13 mouse cellular contexts compared by ENCODE assay signal in genomic region chr1:33536272-33537004, GRCm38 (mm10).
A peak's percentile ranks its signal among the peaks of the same experiment; 100 is the strongest.
DNase-seq lines count a peak whose midpoint lies in the region; ATAC-seq and TF ChIP-seq lines count a peak whose summit lies in the region.
"Had no signal": no experiment of that assay in that cellular context is flagged by ENCODE, and none has a peak within 500 bp of the region (broad histone marks: within the 10 kb centered on the region; RNA-seq: fewer than 3 reads in every experiment).

No protein-coding gene starts in this region.

- TF ChIP-seq CTCF in kidney, postnatal 0 days (IDR thresholded peaks at IDR 0.05; ENCODE audit: low read depth), result peak; percentile 39; the same call in 1 of the 2 replicates
- TF ChIP-seq CTCF in brain, embryonic 14.5 days (IDR thresholded peaks at IDR 0.05; ENCODE audit: borderline replicate concordance, extremely low read depth, insufficient read depth, insufficient read length), result peak; percentile 32; the same call in 1 of the 2 replicates

- 99% methylated on average over 4 of the region's 4 CpGs for WGBS in kidney, postnatal 0 days

- no peaks in the 10 kb centered on the region for H3K27me3 ChIP-seq in kidney, postnatal 0 days (ENCODE audit: insufficient read depth, low read length)
- H3K27me3 ChIP-seq: lung, embryonic 15.5 days; midbrain, embryonic 12.5 days; neural tube, embryonic 12.5 days had no signal

- no peak overlapping the region for H3K27ac ChIP-seq in kidney, postnatal 0 days
- H3K27ac ChIP-seq: lung, embryonic 15.5 days; midbrain, embryonic 12.5 days; neural tube, embryonic 12.5 days had no signal

- TF ChIP-seq POLR2A in brain, embryonic 14.5 days (IDR thresholded peaks at IDR 0.05; ENCODE audit: borderline replicate concordance, extremely low read depth, insufficient read depth, insufficient read length, poor library complexity, severe bottlenecking), result no peak

- H3K4me2 ChIP-seq in kidney, postnatal 0 days (ENCODE audit: low read length), result no peak overlapping the region
- H3K4me2 ChIP-seq: lung, embryonic 15.5 days; midbrain, embryonic 12.5 days; neural tube, embryonic 12.5 days had no signal

- no peak overlapping the region for H3K4me3 ChIP-seq in kidney, postnatal 0 days (replicated peaks; ENCODE audit: low read depth, low read length)
- H3K4me3 ChIP-seq: lung, embryonic 15.5 days; midbrain, embryonic 12.5 days; neural tube, embryonic 12.5 days had no signal

- no peak overlapping the region for H3K9ac ChIP-seq in kidney, postnatal 0 days (ENCODE audit: low read depth, low read length)
- H3K9ac ChIP-seq: lung, embryonic 15.5 days; midbrain, embryonic 12.5 days; neural tube, embryonic 12.5 days had no signal

- no peak for ATAC-seq in kidney, postnatal 0 days (replicated peaks; ENCODE audit: low FRiP score, low read depth)
- ATAC-seq: activated CD4-positive, CD25-positive, alpha-beta regulatory T cell, adult 4 months had no signal

- no peak for DNase-seq in kidney, postnatal 0 days (ENCODE audit: low spot score)
- DNase-seq in kidney, postnatal 14 days, result no peak
- DNase-seq in thymus, postnatal 4 days, result peak; percentile 47
- DNase-seq in thymus, postnatal 10 days (ENCODE audit: low spot score in 2 of 2), result no peak
- no peak for DNase-seq in brain, embryonic 14.5 days (ENCODE audit: low read depth)
- DNase-seq in spleen, adult 18-20 months, result no peak
- no peak for DNase-seq in left cerebral cortex, postnatal 25 days (ENCODE audit: low spot score in 2 of 2)
- DNase-seq: cerebellum, adult 2 months; kidney, adult 18-20 months had no signal

- intact Hi-C loops in left cerebral cortex, postnatal 25 days (cut with DNase I), result no loop called here

- no peaks in the 10 kb centered on the region for H3K4me1 ChIP-seq in kidney, postnatal 0 days (replicated peaks; ENCODE audit: insufficient read depth, low read length)
- H3K4me1 ChIP-seq: lung, embryonic 15.5 days had no signal

- H3K9me3 ChIP-seq in kidney, postnatal 0 days (replicated peaks; ENCODE audit: low read length), result no peaks in the 10 kb centered on the region
- H3K9me3 ChIP-seq: lung, embryonic 15.5 days; midbrain, embryonic 12.5 days; neural tube, embryonic 12.5 days had no signal

- H3K36me3 ChIP-seq in kidney, postnatal 0 days (ENCODE audit: insufficient read depth, low read length), result no peaks in the 10 kb centered on the region
- H3K36me3 ChIP-seq: lung, embryonic 15.5 days; midbrain, embryonic 12.5 days; neural tube, embryonic 12.5 days had no signal
